Mouse (Mus musculus) brown adipose tissue, adult 24 weeks (tissue): ENCODE data around the gene Pin1. TPM values are rescaled to one million over a fixed set of nuclear protein-coding genes. Genes with fewer than 3 reads are reported as not detected.
A peak's percentile ranks its signal among the peaks of the same experiment; 100 is the strongest.

Source experiments
- H3K27ac ChIP-seq: fragments of 200-500 bp; replicated peaks from 2 replicates; pipeline ENCODE4 v1.5.1; 2012; ENCODE audit warnings: low read depth, mild to moderate bottlenecking, low read length
- H3K4me1 ChIP-seq: fragments of 200-500 bp; 2 replicates; pipeline ENCODE4 v1.6.1; 2012; ENCODE audit warnings: low read length, mixed read lengths; ENCODE audit not compliant: control insufficient read depth, insufficient read depth, insufficient read length
- H3K4me3 ChIP-seq: fragments of 200-500 bp; 2 replicates; pipeline ENCODE4 v1.5.1; 2012; ENCODE audit warnings: low read depth, mild to moderate bottlenecking, low read length, moderate library complexity; ENCODE audit not compliant: insufficient read depth
- polyA plus RNA-seq: library from polyadenylated mRNA; stranded (reverse); fragments of >200 nt; gene quantifications from 2 replicates; pipeline ENCODE4 v1.2.4, GENCODE M21; 2012; ENCODE audit not compliant: missing spikeins, insufficient read depth, insufficient read length

Gene Pin1
- polyA plus RNA-seq, 1 experiment: 17.2 TPM

DNA sequence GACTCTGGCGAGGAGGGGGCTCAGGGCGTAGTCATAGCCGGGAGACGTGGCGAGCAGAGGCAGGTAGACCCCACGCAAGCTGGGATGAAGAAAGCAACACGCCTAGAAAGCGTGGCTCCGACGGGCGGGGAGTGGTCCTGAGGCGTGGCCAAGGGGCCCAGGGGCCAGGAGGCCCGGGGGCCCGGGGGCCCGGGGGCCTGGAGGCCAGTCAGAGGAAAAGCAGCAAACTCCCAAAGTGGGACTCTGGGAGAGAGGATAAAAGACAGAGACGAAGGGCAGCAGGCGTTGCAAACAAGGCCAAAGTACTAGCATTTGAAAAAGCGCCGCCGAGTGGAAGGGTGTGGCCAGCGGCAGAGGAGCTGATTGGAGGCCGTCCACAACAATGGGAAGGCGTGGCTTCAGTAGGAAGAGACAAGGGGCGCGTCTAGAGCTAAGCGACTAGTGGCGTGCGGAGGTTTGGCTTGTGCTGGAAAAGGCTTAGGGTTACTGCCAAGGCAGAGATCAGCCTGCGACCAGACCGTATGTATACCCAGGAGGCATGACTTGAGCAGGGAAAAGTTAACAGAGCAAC lies 8.9 kb upstream of the Pin1 start:
- H3K4me3 ChIP-seq: peak overlapping the region; percentile 97
- peaks cover 17% of the 10 kb centered on the region for H3K4me1 ChIP-seq
- 0 out of 2 replicates have a peak overlapping the region, but pooled peaks have one; percentile 33 for H3K27ac ChIP-seq

- Histone ChIP-seq H3K4me3 (peak overlapping the region; percentile 97), H3K4me1 (peaks cover 17% of the 10 kb centered on the region), H3K27ac (no peak overlapping the region)
These were observed 8.1 kb upstream of the Pin1 start for GRCm38 (mm10) chr9:20643781-20644180.

DNA sequence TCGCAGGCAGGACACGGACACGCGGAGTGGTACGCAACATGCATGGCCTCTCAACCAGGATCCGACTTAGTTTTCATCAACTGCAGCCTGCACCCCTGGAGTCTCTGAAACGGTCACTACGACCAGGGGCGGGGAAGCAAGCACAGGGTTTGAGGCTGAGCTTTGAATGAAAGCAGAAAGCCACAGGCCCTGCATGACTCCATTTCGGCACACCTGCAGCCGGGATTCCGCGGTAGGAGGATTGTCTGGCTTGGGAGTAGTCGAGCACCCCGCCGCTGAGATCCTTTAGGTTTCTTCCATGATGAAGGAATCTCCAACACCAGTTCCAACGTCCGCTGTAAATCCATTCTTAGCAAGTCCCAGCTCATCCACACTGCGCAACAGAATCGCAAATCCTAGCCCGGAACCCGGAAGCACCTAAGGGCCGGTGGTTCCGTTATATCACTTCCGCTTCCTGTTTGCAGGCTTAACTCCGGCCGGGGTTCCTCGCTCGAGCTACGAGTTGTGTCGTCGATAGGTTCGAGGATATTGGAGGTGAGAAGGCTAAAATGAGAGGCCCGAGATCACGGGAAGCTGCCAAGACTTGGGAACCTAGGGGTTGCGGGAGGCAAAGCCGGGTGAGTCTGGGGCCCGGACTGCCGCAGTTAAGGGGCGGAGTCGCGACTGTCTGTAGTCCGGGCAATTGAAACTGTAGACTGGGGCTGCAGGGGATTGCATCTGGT lies 7.4 kb upstream of the Pin1 start, which contains the start of gene Fbxl12:
Gene Fbxl12, minus strand, starts transcription at position 408 of the 722 bp plus-strand sequence.
- peaks cover 17% of the 10 kb centered on the region for H3K4me1 ChIP-seq
- peak within 1 kb of the TSS; percentile 91 for H3K27ac ChIP-seq
- H3K4me3 ChIP-seq: peak within 1 kb of the TSS; percentile 97

GRCm38 (mm10) chr9:20645121-20645520 lies 6.8 kb upstream of the Pin1 start:
- peak overlapping the region; percentile 97 for H3K4me3 ChIP-seq
- H3K4me1 ChIP-seq: peaks cover 17% of the 10 kb centered on the region
- H3K27ac ChIP-seq: peak overlapping the region; percentile 91; the same call in 1 of the 2 replicates

- Histone ChIP-seq H3K27ac (no peak overlapping the region), H3K4me1 (no peaks in the 10 kb centered on the region), H3K4me3 (peak overlapping the region; percentile 69)
These were observed 364 bp downstream of the Pin1 start for GRCm38 (mm10) chr9:20652260-20652658.

DNA sequence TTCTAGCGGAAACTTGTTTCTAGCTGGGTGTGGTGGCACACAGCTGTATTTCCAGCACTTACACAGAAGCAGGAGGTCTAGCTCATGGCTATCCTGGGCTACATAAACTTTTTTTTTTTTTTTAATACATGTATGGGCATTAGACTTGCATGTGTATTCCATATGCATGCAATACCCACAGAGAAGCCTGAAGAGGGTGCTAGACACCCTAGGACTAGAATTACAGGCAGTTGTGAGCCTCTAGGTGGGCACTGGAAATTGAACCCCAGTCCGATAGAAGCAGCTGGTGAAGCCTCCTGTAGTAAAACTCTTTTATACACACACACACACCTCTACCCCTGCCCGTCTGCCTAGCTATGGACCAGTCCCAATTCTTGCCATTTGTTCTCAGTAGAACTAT lies 2.0 kb downstream of the Pin1 start:
- Histone ChIP-seq H3K4me1 (no peaks in the 10 kb centered on the region; the same call in 1 of the 2 replicates), H3K27ac (no peak overlapping the region), H3K4me3 (no peak overlapping the region)

GRCm38 (mm10) chr9:20657546-20657945 lies 5.7 kb downstream of the Pin1 start:
- Histone ChIP-seq H3K4me3 (no peak overlapping the region), H3K27ac (no peak overlapping the region), H3K4me1 (no peaks in the 10 kb centered on the region; the same call in 1 of the 2 replicates)

DNA sequence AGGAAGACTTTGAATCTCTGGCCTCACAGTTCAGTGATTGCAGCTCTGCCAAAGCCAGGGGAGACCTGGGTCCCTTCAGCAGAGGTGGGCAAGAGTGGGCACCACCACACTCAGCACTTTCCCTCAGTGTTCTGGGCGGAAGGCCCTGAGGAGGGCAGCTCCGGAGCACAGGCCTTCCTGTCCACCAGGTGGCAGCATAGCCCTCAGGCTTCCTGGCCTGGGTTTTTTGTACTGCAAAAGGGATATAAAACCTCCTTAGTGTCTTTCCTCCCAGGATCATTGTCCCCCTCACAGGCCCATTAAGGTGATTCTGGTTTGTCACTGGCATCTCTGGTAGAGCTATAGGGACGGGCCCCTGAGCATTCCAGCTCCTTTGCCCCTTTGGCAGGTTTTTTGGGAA lies 10.4 kb downstream of the Pin1 start:
- H3K27ac ChIP-seq: no peak overlapping the region
- H3K4me3 ChIP-seq: no peak overlapping the region

DNA sequence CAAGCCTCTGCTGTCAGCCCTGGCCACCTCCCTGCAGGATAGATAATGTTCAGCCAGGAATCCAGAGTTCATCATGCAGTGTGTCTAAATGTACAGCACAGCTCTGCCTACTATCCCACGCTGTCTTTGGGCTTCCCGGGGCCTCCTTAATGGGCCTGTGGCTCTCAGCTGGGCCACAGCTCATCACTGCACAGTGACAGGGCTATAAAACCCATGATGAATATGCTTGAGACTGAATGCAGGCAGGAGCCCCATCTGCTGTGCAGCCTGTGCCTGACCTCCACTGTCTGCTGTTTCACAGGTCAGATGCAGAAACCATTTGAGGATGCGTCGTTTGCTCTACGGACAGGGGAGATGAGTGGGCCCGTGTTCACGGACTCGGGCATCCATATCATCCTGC lies 11.0 kb downstream of the Pin1 start:
- Histone ChIP-seq H3K4me1 (no peaks in the 10 kb centered on the region), H3K4me3 (no peak overlapping the region), H3K27ac (no peak overlapping the region)

More for the DNA sequence above, 10.4 kb downstream of the Pin1 start:
- no peaks in the 10 kb centered on the region; the same call in 1 of the 2 replicates for H3K4me1 ChIP-seq

GRCm38 (mm10) chr9:20663956-20664355 lies 12.1 kb downstream of the Pin1 start:
- Histone ChIP-seq H3K4me1 (no peaks in the 10 kb centered on the region), H3K27ac (no peak overlapping the region)

DNA sequence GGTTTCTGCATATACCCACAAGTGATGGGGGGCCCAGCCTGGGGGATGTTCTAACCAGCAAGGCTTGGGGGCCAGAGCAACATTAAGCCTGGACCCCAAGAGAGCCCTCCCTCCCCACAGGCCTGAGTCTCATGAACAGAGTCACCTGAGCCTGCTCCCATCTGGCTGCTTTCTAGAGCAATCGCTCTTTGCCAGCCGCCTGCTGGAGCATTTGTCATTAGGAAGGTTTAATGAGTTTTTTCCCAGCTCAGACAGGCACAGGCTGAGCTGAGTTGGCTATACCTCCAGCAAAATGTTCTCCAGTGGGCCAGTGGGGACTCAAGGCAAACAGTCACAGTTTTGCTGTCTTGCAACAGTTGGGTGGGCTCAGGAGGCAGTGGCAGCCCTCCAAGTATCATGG lies 12.5 kb downstream of the Pin1 start:
- no peak overlapping the region for H3K4me3 ChIP-seq
- H3K4me1 ChIP-seq: no peaks in the 10 kb centered on the region
- no peak overlapping the region for H3K27ac ChIP-seq

More at GRCm38 (mm10) chr9:20663956-20664355, 12.1 kb downstream of the Pin1 start:
- H3K4me3 ChIP-seq: no peak overlapping the region

DNA sequence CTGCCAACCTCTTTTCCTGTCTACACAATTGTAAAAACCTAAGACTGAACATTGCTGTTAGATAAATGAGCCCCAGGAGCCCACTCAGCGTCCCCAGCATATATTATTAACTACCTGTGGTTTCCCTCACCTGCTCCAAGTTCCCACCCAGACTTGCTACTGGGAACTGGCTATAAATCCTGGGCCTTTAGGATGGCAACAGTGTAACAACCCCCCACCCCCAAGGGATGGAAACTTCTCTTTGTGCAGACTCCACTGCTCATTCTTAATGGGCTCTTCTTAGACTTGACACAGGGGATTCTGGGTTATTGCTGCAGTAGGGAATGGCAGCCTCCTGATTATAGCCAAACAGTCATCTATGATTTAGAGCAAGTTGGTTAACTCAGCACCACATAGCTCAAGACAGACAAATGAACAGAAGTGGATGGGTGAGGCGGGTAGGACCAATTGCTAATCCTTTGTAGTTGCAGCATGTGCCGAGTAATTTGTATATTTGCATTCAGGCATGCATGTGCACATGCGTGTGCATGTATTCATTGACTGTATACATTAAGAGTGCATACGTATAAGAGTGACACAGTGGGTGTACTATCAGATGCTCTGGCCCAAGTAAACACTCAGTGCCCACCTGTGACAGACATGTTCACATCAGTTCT lies 13.2 kb downstream of the Pin1 start:
- no peak overlapping the region for H3K4me3 ChIP-seq
- H3K4me1 ChIP-seq: no peaks in the 10 kb centered on the region
- H3K27ac ChIP-seq: no peak overlapping the region

GRCm38 (mm10) chr9:20665925-20666324 lies 14.0 kb downstream of the Pin1 start:
- Histone ChIP-seq H3K4me3 (no peak overlapping the region), H3K4me1 (no peaks in the 10 kb centered on the region), H3K27ac (no peak overlapping the region)

DNA sequence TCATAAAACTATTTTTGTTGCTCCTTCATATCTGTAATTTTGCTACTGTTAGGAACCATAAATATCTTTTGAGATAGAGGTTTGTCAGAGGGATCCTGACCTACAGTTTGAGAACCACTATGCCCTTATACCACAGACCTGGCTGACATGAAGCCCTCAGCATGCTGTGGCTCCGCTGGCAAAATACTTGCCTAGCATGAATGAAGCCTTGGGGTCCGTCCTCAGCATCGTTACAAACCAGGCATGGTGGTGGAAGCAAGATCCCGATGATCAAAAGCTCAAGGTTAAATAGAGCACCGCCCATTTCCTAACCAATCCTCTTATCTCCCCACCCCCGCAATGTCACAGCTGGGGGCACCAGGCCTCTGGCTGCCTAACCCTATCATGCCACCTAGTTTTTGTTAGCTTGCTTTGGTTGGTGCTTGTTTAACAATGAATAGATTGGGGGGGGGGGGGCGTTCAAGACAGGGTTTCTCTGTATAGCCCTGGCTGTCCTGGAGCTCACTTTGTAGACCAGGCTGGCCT lies 14.7 kb downstream of the Pin1 start:
- Histone ChIP-seq H3K4me3 (no peak overlapping the region), H3K4me1 (no peaks in the 10 kb centered on the region), H3K27ac (no peak overlapping the region)

DNA sequence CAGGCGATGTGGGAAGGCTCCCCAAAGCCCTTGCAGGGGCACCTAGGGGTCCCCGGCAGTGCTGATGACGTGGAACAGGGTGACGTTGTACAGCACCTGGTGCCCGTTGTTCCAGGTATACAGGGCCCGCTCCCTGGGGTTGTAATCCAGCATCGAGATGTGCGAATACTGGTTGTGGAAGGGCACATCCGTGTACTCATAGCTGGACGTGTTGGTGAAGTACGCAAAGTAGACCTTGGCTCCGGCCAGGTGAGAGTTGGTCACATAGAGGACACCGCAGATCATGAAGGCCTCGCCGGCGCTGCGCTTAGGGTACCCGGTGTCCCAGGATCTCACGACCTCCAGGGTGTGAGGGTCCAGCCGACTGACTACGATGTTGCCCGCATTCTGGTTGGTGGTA lies 16.2 kb downstream of the Pin1 start:
- Histone ChIP-seq H3K4me1 (no peaks in the 10 kb centered on the region), H3K27ac (no peak overlapping the region), H3K4me3 (no peak overlapping the region)
